Mouse (Mus musculus) thymus, postnatal 36 days (tissue): ENCODE measurements at regions not wholly inside any gene's neighbourhood (a gene's known extent, or its start where the extent isn't known, plus 50 kb on each side); places are given as distances from the start of the nearest gene placed in this dataset.

ENCODE experiments used
- DNase-seq, 2 experiments: peaks; one replicate each; pipeline ENCODE4 v3.0.0; 2022; ENCODE audit warnings: mixed read lengths in 2 of 2

DNA sequence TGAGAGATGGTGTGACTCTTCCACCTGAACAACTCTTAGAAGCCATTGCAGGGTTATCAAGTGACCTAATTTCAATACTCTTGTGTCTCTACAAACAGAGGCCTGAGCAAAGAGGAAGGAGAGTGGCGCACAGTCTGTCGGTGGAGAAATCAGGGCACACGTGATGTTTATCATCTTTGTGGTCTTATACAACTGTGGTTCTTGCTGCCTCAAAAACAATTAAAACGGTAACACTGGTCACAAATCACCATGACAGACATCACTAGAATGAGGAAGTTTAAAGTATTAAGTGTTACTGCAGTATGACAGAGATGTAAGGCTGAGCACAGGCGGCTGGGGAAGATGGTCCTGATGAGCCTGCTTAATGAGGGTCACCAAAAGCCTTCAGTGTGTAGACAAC is 73.6 kb downstream of the Sdc1 start:
- DNase-seq, result peak in 1 of 2 experiments; percentile 23

DNA sequence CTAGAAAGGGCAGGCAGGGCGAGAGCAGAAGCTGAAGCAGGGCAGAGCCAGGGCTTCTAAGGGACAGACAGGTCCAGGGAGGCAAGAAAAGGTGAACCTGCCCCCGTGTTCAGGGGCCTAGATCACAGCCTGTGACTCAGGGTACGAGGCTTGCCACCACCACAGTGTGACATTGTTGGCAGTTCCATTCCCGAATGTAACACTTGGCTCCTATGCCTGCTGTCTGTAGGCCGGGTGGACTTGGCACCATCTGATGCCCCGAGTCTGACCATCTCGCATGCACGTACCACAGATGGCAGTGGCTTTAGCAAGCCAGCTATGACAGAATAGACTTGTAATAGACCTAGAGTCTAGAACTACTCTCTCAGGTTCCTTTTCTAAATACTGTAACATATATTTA is 74.3 kb downstream of the Sdc1 start:
- DNase-seq, result no peak

DNA sequence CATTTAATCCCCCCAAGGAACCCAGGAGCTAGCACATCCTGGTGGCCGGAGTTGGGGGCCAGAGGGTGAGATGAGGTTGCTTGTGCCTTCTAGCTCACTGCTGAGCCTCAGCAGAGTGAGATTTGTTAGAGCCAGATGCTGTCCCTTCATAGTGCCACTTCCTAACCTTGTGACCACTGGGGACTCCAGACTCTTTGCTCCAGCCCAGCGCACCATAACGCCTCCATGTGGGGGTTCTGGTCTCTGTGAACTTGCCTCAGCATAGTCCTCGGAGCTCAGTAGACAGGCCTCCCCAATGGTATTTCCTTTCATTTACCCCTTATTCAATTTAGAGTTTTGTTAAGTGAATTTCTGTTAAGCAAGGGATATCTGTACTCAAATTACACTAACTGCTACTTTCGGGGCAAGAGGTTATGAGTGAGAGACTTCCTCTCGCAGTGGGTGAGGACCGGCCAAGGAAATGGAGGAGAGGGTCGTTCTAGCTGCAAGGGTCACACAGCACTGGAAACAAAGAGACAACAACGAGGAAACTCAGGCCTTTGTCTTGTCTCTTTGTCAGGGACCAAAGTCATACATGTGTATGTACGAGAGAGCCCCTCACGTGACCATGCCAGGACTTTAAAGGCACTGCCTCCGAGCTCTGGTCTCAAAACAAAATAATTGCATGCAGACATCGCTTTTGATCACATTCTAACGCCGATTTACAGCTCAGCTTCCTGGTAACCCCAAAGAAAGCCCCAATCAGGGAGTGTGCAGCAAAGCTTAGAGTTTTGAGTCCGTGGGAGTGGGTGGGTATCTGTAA is 74.8 kb upstream of the Laptm4a start:
- DNase-seq, result peak; percentile 19 to 27

DNA sequence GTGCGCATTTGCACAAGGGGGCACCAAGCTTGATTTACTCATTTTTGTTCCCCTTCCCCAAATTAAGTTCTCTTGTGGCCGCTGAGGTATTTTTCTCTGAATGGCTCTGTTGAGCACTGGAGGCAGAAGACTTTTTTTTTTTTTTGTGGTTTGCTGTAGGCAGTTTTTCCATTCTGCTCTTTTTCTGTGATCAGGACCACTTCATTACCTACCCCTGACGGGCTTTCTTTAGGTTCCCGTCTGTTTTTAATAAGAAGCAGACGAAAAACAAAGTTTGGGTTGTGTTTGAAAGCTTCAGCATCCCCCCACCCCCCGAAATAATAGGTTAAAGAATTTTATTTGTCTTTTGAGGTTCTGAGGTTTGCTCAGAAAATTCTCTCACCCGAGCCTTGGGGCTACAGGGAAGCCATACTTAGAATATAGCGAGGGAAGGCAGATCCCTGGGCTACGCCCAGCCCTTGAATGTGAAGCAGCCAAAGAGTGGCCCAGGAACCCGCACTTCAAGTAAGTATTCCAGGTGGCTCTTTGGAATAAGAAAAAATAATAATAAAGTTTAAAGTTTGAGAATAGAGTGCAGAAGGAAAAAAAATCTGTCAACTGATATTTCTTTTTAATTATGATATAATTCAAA is 74.1 kb upstream of the Laptm4a start:
- DNase-seq, result no peak

DNA sequence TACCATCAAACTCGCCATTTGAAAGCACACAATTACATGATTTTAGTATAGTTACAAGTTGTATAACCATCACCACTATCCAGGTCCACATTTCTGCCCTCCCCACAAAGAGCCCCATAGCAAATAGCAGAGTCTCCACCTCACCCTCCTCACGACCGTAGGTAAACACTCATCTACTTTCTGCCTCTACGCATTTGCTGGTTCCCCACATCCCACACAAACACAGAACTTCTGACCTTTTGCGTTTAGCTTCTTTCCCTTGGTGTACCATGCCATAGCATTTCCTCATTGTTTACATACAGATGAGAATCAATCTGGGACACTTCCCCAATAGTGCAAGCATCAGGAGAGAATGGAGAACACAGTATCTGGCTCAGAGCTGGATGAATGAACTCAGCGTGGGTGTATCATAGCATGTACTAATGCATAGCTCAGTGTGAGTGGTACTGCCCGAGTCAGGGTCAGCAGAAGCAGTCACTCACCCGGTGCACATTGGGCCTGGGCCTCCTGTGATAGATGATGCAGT is 73.5 kb upstream of the Laptm4a start:
- DNase-seq, result no peak

DNA sequence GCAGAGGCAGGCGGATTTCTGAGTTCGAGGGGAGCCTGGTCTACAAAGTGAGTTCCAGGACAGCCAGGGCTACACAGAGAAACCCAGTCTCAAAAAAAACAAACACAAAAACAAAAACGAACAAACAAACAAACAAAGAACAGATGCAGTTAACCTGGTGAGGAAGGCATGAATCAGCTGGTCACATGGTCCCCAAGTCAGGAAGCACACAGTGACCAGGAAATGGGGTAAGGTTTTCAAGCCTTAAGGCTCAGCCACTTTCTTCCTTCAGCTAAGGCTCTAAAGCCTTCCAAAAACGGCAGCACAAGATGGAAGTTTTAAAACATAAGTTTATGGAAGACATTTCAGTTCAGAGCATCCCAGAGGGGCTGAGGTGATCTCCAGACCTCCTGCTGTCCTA is 67.6 kb upstream of the Laptm4a start:
- DNase-seq, result no peak

DNA sequence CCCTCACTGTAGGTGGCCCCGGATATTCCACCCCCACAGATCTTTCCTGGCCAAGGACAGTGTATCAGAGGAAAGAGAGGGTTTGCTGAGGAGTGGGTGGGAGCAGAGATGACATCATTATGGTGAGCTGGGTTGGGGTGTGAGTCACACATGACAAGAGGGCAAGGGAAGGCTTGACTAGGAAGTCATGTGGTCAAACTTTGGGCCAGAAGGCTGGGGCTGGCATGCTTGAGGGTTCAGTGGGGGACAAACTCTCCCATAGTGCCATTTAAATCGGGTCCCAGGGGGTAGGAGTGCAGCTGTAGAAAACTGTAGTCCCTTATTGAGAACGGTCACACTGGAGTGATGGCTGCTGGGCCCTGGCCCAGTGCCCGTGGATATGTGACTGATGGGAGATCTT is 67.1 kb upstream of the Laptm4a start:
- no peak for DNase-seq

DNA sequence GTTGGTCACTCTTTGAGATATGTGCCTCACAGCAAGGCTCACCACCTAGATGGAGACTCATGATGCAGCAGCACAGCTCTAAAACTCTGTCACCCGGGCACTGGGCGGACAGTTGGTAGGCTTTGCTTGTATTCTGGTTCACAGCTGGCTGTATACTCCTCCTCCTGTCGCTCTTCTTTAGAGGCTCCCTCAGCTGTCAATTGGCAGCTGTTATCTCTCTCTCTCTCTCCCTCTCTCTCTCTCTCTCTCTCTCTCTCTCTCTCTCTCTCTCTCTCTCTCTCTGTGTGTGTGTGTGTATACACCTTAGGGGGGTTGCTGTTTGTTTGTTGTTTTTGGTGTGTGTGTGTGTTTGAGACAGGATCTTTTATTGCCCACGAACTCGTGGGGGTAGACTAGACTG is 66.3 kb upstream of the Laptm4a start:
- DNase-seq, result no peak

DNA sequence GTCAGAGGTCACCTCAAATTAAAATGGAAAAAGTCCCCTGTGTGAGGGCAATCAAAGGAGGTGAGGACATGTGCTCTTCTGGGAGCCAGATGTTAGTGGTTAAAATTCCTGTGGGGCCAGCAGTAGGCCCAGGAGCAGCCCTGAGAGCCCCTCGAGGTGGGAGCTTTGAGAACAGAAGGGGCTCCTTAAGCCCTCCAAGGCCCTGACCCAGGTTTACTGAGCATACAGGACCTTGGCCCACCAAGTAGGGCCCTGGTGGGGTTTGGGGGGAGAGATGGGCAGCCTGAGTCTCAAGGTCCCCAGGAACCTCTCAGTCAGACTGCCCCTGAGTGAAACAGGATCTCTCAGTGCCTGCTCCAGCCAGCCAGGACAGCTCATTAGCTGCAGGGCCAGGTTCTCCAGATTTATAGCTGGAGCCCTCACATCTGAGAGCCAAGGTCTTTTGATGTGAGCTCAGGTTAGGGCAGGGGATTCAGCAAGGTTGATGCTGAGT is 65.4 kb upstream of the Laptm4a start:
- no peak for DNase-seq

DNA sequence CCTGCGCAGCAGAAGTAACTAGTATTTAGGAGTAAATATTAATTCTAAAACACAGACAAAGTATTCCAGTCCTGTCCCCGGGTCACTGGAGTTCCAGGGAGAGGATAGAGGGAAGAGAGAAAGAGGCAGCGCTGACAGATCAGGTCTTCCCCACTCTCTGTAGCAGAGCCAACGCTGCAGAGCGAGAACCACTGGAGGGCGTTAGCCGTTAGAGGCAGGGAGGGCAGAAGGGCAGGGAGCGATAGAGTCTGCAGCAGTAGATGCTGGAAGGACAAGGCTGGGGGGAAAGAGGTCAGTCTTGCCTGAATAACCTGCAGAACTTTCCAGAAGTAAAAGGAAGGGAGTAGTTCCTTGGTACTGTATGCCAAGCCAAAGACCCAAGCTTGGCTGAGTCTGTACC is 64.2 kb upstream of the Laptm4a start:
- no peak for DNase-seq

DNA sequence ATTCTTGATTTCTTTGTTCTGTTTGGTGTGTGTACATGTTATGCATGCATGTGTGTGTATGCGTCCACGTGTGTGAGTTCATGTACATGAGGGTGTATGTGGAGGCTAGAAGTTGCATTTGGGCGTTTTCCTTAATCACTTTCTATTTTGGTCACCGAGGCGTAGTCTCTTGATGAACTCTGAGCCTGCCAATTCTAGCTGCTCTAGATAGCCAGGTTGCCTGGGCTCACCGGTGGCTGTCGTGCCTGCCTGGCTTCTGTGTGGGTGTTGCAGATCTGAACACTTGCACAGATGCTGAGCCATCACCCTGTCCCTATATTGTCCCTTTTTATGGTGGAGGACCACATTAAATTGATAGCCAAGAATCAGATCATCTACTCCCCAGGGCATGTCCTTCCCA is 62.7 kb upstream of the Laptm4a start:
- DNase-seq, result no peak

DNA sequence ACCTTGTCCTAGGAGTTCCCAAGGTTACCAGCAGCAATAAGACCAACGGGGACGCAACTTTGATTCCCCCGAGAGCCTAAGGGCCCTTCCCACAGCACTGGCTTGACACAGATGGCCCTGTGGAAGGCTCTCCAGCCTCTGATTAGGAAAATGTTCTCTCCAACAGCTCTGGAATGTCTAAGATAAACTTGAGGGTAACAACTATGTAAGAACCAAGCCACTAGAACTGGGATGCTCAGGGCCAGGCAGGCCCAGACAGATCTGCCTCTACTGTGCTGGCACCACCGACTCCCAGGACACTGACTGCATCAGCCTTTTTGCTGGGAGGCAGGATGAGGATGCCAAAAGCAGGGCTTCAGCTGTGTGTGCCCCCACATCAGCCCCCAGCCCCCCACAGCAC is 61.9 kb upstream of the Laptm4a start:
- DNase-seq, result no peak

DNA sequence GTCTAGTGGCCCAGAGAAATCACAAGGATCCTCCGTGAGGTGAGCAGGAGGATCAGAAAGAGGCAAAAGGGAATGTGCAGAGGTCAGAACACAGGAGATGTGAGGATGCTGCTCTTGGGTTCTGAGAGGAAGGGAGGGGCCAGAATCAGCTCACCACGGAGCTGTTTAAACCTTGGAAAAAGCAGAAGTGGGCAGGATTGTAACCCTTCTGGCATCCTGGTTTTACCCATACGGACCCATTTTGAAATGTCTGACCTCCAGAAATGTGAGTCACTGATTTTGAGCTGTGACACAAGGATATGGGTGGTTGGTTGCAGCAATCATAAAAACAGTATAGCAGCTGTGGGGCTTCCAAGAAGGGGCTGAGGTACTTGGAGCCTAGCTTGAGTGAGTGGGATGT is 56.6 kb upstream of the Laptm4a start:
- DNase-seq, result no peak

DNA sequence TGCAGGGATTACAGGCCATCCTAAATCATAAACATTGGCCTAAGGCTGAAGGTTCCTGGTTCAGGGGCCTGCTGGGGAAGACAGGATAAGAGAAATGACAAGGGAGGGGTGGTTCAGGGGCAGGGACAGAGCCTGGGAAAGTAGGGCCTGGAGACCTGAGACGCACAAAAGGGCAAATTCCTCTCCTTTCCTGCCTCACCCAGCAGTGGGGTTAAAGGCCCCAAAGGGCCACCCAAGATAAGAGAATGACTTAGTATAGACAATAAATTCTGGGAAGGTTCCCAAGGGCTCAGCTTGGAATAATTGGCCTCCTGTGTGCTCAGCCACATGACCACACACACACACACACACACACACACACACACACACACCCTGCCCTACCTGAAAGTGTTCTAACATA is 56.2 kb upstream of the Laptm4a start:
- no peak for DNase-seq

DNA sequence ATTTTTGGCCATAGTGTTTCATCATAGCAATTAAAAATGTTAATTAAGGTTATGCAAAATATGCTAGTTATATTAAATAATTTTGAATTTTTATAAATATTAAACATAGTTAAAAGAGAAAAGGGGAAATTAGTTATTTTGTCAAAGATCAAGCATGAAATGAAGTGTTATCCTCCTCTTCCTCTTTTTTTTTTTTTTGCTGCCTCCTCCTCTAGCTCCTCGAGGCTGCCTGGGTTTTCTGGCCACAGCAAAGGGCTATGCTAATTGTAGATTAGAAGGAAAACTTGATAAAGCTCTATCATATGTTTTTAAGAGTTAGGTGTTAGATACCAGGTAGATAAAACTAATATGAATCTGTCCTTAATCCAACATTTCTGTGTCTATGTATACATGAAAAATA is 54.4 kb upstream of the Laptm4a start:
- no peak for DNase-seq

DNA sequence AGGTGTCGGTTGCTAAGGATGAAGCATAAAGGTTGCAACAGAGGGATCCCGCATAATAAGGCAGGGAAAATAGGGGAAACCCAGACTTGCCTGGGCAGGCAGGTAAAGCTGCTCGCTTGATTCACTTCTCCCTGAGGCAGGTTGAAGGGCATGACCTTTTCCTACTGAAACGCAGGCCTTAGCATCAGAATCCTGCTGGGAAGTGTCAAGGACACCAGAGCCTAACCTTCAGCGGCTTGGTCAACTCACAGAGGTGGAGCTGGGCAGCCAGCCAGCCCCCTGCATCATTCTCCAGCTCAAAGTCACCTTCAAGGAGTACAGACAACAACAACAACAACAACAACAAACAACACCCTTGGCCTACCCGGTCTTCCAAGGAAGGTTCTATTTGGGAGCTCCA is 52.8 kb upstream of the Laptm4a start:
- DNase-seq, result no peak

DNA sequence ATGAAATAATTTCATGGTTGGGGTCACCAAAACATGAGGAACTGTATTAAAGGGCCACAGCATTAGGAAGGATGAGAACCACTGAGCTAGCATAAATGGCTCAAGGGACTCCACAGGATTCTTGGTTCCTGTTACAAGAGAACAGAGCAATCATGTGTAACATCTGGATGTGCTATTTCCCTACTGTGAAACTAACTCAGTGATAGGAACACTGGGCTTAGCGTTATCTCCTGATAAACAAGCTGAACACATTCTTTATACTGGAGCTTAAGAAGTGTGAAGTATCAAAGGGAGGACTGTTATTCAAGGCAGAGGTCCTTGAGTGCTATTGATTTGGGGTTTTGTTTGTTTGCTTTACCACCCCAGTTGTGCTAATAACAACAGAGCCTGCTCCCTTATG is 52.3 kb upstream of the Laptm4a start:
- no peak for DNase-seq
